Mouse (Mus musculus) stomach, embryonic 15.5 days (tissue): ENCODE data around the gene Mxi1. TPM values are rescaled to one million over a fixed set of nuclear protein-coding genes. Genes with fewer than 3 reads are reported as not detected.

Experiments used
- ATAC-seq: fragments of 200-750 bp; cut with Nextera tagmentation; 2 replicates; pipeline ENCODE4 v1.8.0; 2017; ENCODE audit warnings: low read depth, moderate number of reproducible peaks, moderate TSS enrichment; ENCODE audit not compliant: insufficient read depth, low FRiP score
- H3K27ac ChIP-seq: fragments of 300-500 bp; sonication (generic); 2 replicates; pipeline ENCODE4 v1.5.1; 2015; ENCODE audit warnings: mild to moderate bottlenecking, inconsistent platforms
- H3K27me3 ChIP-seq: fragments of 300-500 bp; sonication (generic); replicated peaks from 2 replicates; pipeline ENCODE4 v1.6.1; 2015; ENCODE audit warnings: inconsistent platforms
- H3K36me3 ChIP-seq: fragments of 300-500 bp; sonication (generic); 2 replicates; pipeline ENCODE4 v1.6.1; 2015; ENCODE audit warnings: inconsistent platforms
- H3K4me1 ChIP-seq: fragments of 300-500 bp; sonication (generic); 2 replicates; pipeline ENCODE4 v1.6.1; 2015; ENCODE audit warnings: inconsistent platforms
- H3K4me2 ChIP-seq: fragments of 300-500 bp; sonication (generic); 2 replicates; pipeline ENCODE4 v1.6.1; 2015; ENCODE audit warnings: mild to moderate bottlenecking, inconsistent platforms
- H3K4me3 ChIP-seq: fragments of 300-500 bp; sonication (generic); replicated peaks from 2 replicates; pipeline ENCODE4 v1.5.1; 2015; ENCODE audit warnings: inconsistent platforms
- H3K9ac ChIP-seq: fragments of 300-500 bp; sonication (generic); 2 replicates; pipeline ENCODE4 v1.6.1; 2015; ENCODE audit warnings: inconsistent platforms
- H3K9me3 ChIP-seq: fragments of 300-500 bp; sonication (generic); 2 replicates; pipeline ENCODE4 v1.6.1; 2016; ENCODE audit warnings: inconsistent platforms
- WGBS: fragments of 180-500 bp; shearing (Covaris S2); methylation state at CpG from one replicate; pipeline ENCODE4 v1.1.7; 2015; 5-methylcytosine and 5-hydroxymethylcytosine counted together
- polyA plus RNA-seq: library from polyadenylated mRNA; unstranded; fragments of >200 nt; fragmentation: Nextera tagmentation; extraction: Ambion mirVana; gene quantifications from 2 replicates; pipeline ENCODE4 v1.2.1, GENCODE M21; 2015

The Mxi1 gene
- polyA plus RNA-seq, 1 experiment from 2014 or later, result 37.8 TPM

- Histone ChIP-seq H3K4me3 (no peak overlapping the region), H3K9ac (no peak overlapping the region), H3K27ac (peak overlapping the region; percentile 31; the same call in 1 of the 2 replicates), H3K9me3 (no peaks in the 10 kb centered on the region), H3K27me3 (no peaks in the 10 kb centered on the region), H3K4me2 (peak overlapping the region; percentile 3; the same call in 1 of the 2 replicates), H3K4me1 (peaks cover 15% of the 10 kb centered on the region), H3K36me3 (no peaks in the 10 kb centered on the region)
- no peak for ATAC-seq
- 55% methylated on average over 8 of the region's 8 CpGs for WGBS
Observed at GRCm38 (mm10) chr19:53360265-53360958, 50.1 kb downstream of the Mxi1 start.

GRCm38 (mm10) chr19:53362967-53363366 lies 52.6 kb downstream of the Mxi1 start:
- no peak overlapping the region for H3K4me2 ChIP-seq
- no peak overlapping the region for H3K4me3 ChIP-seq
- ATAC-seq, result no peak
- H3K36me3 ChIP-seq, result no peaks in the 10 kb centered on the region
- peaks cover 17% of the 10 kb centered on the region for H3K4me1 ChIP-seq
- H3K9me3 ChIP-seq, result no peaks in the 10 kb centered on the region
- no peak overlapping the region for H3K9ac ChIP-seq
- H3K27me3 ChIP-seq, result no peaks in the 10 kb centered on the region
- WGBS, result 49% methylated on average over 2 of the region's 2 CpGs
- H3K27ac ChIP-seq, result no peak overlapping the region

- Histone ChIP-seq H3K27me3 (no peaks in the 10 kb centered on the region), H3K4me1 (peaks cover 20% of the 10 kb centered on the region), H3K27ac (peak overlapping the region; percentile 61; the same call in 1 of the 2 replicates), H3K9me3 (no peaks in the 10 kb centered on the region), H3K9ac (no peak overlapping the region), H3K36me3 (no peaks in the 10 kb centered on the region), H3K4me2 (no peak overlapping the region), H3K4me3 (no peak overlapping the region)
- WGBS, result 36% methylated on average over 2 of the region's 2 CpGs
- no peak for ATAC-seq
Observed at GRCm38 (mm10) chr19:53364551-53364950, 54.2 kb downstream of the Mxi1 start.

GRCm38 (mm10) chr19:53364963-53365362 lies 54.6 kb downstream of the Mxi1 start:
- ATAC-seq, result peak; percentile 75; the same call in 1 of the 2 replicates
- no peaks in the 10 kb centered on the region for H3K9me3 ChIP-seq

GRCm38 (mm10) chr19:53366057-53366775 lies 55.9 kb downstream of the Mxi1 start:
- no peak overlapping the region for H3K4me3 ChIP-seq
- H3K36me3 ChIP-seq, result no peaks in the 10 kb centered on the region
- no peak overlapping the region for H3K27ac ChIP-seq
- 66% methylated on average over 11 of the region's 11 CpGs for WGBS
- H3K9me3 ChIP-seq, result no peaks in the 10 kb centered on the region
- peaks cover 17% of the 10 kb centered on the region for H3K4me1 ChIP-seq
- H3K9ac ChIP-seq, result no peak overlapping the region
- no peak for ATAC-seq
- no peaks in the 10 kb centered on the region for H3K27me3 ChIP-seq
- H3K4me2 ChIP-seq, result no peak overlapping the region

More at GRCm38 (mm10) chr19:53364963-53365362, 54.6 kb downstream of the Mxi1 start:
- Histone ChIP-seq H3K4me3 (peak overlapping the region; percentile 16; the same call in 1 of the 2 replicates), H3K4me2 (peak overlapping the region; percentile 47), H3K27ac (peak overlapping the region; percentile 75), H3K36me3 (no peaks in the 10 kb centered on the region), H3K4me1 (peaks cover 21% of the 10 kb centered on the region), H3K9ac (no peak overlapping the region), H3K27me3 (no peaks in the 10 kb centered on the region)
- 16% methylated on average over 9 of the region's 9 CpGs for WGBS

GRCm38 (mm10) chr19:53366881-53367280 lies 56.6 kb downstream of the Mxi1 start:
- WGBS, result 89% methylated on average over 7 of the region's 7 CpGs
- H3K27ac ChIP-seq, result no peak overlapping the region
- no peak overlapping the region for H3K9ac ChIP-seq
- no peaks in the 10 kb centered on the region for H3K27me3 ChIP-seq
- ATAC-seq, result no peak
- peaks cover 17% of the 10 kb centered on the region for H3K4me1 ChIP-seq
- no peaks in the 10 kb centered on the region for H3K36me3 ChIP-seq
- no peak overlapping the region for H3K4me3 ChIP-seq
- no peak overlapping the region for H3K4me2 ChIP-seq
- H3K9me3 ChIP-seq, result no peaks in the 10 kb centered on the region

- ATAC-seq, result no peak; the same call in 1 of the 2 replicates
- H3K4me1 ChIP-seq, result peaks cover 12% of the 10 kb centered on the region
Observed at GRCm38 (mm10) chr19:53369469-53370043, 59.2 kb downstream of the Mxi1 start.

GRCm38 (mm10) chr19:53370233-53370632 lies 59.9 kb downstream of the Mxi1 start:
- Histone ChIP-seq H3K4me1 (peaks cover 9% of the 10 kb centered on the region), H3K9ac (no peak overlapping the region), H3K9me3 (no peaks in the 10 kb centered on the region), H3K27ac (no peak overlapping the region), H3K36me3 (peaks cover 8% of the 10 kb centered on the region; the same call in 1 of the 2 replicates), H3K4me3 (no peak overlapping the region), H3K4me2 (no peak overlapping the region), H3K27me3 (no peaks in the 10 kb centered on the region)
- WGBS, result 74% methylated on average over 15 of the region's 15 CpGs
- ATAC-seq, result no peak

More at GRCm38 (mm10) chr19:53369469-53370043, 59.2 kb downstream of the Mxi1 start:
- Histone ChIP-seq H3K4me2 (no peak overlapping the region), H3K4me3 (no peak overlapping the region), H3K9me3 (no peaks in the 10 kb centered on the region), H3K27ac (no peak overlapping the region), H3K36me3 (peaks cover 3% of the 10 kb centered on the region; the same call in 1 of the 2 replicates), H3K9ac (no peak overlapping the region), H3K27me3 (no peaks in the 10 kb centered on the region)
- WGBS, result 30% methylated on average over 14 of the region's 14 CpGs

- no peak within 1 kb of the TSS for H3K4me2 ChIP-seq
- no peaks in the 10 kb centered on the region for H3K27me3 ChIP-seq
- no peak within 1 kb of the TSS for H3K27ac ChIP-seq
- peaks cover 5% of the 10 kb centered on the region; the same call in 1 of the 2 replicates for H3K4me1 ChIP-seq
- H3K9ac ChIP-seq, result no peak within 1 kb of the TSS
- ATAC-seq, result no peak
- H3K4me3 ChIP-seq, result no peak within 1 kb of the TSS
- H3K36me3 ChIP-seq, result peaks cover 15% of the 10 kb centered on the region
- no peaks in the 10 kb centered on the region for H3K9me3 ChIP-seq
- WGBS, result 82% methylated on average over 13 of the region's 13 CpGs
Observed at GRCm38 (mm10) chr19:53371666-53372065, 61.3 kb downstream of the Mxi1 start, which contains the start of gene Gm10197. TSS of gene Gm10197 (minus strand) at chr19:53371766.

- no peak for ATAC-seq
- Histone ChIP-seq H3K27me3 (no peaks in the 10 kb centered on the region), H3K36me3 (peaks cover 19% of the 10 kb centered on the region), H3K4me3 (no peak overlapping the region), H3K9me3 (no peaks in the 10 kb centered on the region), H3K4me2 (no peak overlapping the region), H3K9ac (no peak overlapping the region), H3K27ac (no peak overlapping the region), H3K4me1 (peaks cover 5% of the 10 kb centered on the region; the same call in 1 of the 2 replicates)
- WGBS, result 89% methylated on average over 2 of the region's 2 CpGs
Observed at GRCm38 (mm10) chr19:53373570-53373969, 63.3 kb downstream of the Mxi1 start.

- H3K4me2 ChIP-seq, result no peak overlapping the region
- 92% methylated on average over 6 of the region's 6 CpGs for WGBS
- H3K36me3 ChIP-seq, result peaks cover 21% of the 10 kb centered on the region
- H3K9ac ChIP-seq, result no peak overlapping the region
- no peaks in the 10 kb centered on the region for H3K4me1 ChIP-seq
- ATAC-seq, result no peak
- no peak overlapping the region for H3K27ac ChIP-seq
- no peaks in the 10 kb centered on the region for H3K9me3 ChIP-seq
- no peak overlapping the region for H3K4me3 ChIP-seq
- no peaks in the 10 kb centered on the region for H3K27me3 ChIP-seq
Observed at GRCm38 (mm10) chr19:53375299-53375698, 65.0 kb downstream of the Mxi1 start.

- Histone ChIP-seq H3K36me3 (peaks cover 21% of the 10 kb centered on the region), H3K4me1 (no peaks in the 10 kb centered on the region), H3K9ac (no peak overlapping the region), H3K4me3 (no peak overlapping the region), H3K9me3 (no peaks in the 10 kb centered on the region), H3K27me3 (no peaks in the 10 kb centered on the region), H3K4me2 (no peak overlapping the region), H3K27ac (no peak overlapping the region)
- no peak for ATAC-seq
- WGBS, result 90% methylated on average over 9 of the region's 9 CpGs
Observed at GRCm38 (mm10) chr19:53375816-53376215, 65.5 kb downstream of the Mxi1 start.
